Mouse (Mus musculus) lung, adult 18-20 months (tissue): ENCODE data around the gene Stk11.

ENCODE experiments used
- DNase-seq, 2 experiments: peaks; one replicate each; pipeline ENCODE4 v3.0.0; 2022; ENCODE audit warnings: mixed read lengths in 2 of 2

Gene Stk11

GRCm38 (mm10) chr10:80170601-80171021 is 55.0 kb downstream of the Stk11 start:
- DNase-seq, result no peak

GRCm38 (mm10) chr10:80171252-80171651 is 55.6 kb downstream of the Stk11 start:
- DNase-seq, result no peak

DNA sequence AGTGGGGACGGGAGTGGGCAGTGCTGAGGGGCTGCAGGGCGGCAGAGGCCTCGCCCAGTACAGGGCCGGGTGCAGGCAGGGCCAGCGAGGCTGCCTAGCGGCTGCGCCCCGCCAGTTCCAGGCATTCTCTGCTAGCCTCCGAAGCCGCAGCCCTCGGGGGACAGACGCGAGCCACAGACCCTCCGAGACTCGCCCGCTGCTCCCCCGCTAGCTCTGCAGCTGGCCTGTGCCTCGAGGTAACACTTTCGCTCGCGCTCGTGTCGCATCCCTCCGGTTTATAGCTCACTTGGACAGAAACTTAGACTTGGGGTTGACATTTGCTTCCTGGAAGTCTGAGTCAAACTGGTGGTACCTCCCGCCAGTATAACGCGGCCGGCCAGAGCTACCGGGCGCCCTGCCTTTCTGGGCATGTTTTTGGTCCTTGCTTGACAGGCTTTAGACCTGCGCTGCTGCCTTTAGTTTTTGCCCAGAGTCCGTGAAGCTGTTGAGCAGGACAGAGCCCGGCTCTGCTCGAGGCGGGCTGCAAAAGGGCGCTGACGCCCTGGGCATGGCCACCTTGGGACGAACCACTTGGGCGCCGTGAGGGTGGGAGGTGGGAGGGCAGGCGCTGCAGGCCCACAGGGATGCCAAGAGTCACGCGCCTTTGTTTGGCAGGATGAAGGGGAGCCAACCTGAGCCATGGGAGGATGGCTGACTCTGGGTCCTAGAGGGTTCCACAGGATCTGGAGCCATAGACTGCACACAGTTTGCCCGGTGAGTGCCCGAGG is 56.3 kb downstream of the Stk11 start:
- no peak for DNase-seq

GRCm38 (mm10) chr10:80172527-80173292 is 57.1 kb downstream of the Stk11 start, which contains the start of gene 1600002K03Rik:
1600002K03Rik (plus strand) TSS chr10:80172944.
- peak; percentile 92 to 93 for DNase-seq

DNA sequence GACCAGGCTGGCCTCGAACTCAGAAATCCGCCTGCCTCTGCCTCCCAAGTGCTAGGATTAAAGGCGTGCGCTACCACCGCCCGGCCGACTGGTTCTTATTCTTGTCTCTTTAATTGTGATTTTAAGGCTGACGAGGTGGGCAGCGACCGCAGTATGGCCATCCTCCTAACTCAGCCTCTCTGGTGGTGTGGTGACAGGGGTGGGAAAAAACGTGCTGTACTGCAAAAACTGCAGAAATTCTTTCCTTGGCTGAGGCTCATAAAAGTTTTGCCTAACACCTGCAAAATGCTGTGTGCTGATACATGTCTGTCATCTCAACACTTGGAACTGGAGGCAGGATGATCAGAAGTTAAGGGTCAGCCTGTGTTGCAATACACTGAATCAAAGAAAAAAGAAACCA is 57.8 kb downstream of the Stk11 start:
- DNase-seq, result no peak

DNA sequence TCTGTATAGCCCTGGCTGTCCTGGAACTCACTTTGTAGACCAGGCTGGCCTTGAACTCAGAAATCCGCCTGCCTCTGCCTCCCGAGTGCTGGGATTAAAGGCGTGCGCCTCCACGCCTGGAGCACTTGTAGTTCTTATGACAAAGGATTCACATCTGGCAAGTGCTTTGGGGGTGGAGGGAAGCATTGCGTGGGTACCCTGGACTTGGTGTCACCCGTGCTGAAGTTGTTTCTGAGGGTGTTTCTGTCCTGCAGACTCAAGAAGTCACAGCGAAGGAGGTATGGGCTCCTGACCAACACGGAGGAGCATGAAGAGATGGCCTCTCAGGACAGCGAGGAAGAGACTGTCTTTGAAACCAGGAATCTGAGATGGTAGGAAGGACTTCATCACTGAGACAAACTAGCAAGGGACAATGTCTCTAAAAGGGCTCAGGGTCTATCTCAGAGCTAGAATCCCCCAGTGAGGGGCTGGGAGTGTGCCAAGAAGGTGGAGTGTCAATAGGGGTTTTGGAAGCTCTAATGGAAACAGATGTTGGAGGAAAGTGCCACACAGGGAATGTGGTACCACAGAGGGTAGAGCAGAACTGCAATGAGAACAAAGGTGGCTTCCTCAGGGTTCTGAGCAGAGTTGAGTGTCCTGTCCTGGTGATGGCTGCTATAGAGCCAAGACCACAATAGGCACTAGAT is 58.5 kb downstream of the Stk11 start:
- DNase-seq, result no peak

GRCm38 (mm10) chr10:80174705-80175104 is 59.1 kb downstream of the Stk11 start:
- no peak for DNase-seq

DNA sequence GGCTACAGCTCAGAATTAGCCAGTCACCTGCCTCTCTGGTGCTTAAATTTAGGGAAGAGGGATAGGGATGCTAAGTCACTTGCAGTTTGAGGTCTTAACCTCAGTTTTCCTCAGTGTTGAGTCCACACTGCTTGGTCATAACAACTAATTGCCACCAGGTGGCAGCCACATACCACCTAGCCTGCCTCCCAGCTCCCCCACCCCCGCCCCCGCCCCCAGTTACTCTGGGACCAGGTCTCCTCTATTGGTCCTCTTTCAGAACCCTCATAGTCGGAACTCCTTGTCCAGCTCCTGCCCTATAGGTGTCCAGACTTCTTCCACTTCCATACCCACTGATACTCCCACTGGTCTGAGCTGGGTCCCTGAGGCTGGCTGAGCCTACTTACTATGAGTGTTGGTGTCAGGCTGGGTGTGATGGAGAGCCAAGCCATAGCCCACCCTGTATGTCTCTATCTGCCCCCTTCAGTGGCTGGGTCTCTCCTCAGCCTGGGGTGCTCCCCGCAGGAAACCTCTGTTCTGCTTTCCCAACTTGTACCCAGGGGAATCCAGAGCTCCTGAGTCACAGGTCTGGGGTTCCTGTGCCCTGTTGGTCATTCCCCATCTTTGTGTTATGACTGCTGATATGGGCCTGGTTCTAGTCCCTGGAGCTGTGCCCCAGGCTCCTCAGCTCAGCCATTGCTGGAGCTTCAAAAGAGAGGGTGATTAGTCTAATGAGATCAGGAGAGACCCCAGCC is 60.1 kb downstream of the Stk11 start:
- no peak for DNase-seq

DNA sequence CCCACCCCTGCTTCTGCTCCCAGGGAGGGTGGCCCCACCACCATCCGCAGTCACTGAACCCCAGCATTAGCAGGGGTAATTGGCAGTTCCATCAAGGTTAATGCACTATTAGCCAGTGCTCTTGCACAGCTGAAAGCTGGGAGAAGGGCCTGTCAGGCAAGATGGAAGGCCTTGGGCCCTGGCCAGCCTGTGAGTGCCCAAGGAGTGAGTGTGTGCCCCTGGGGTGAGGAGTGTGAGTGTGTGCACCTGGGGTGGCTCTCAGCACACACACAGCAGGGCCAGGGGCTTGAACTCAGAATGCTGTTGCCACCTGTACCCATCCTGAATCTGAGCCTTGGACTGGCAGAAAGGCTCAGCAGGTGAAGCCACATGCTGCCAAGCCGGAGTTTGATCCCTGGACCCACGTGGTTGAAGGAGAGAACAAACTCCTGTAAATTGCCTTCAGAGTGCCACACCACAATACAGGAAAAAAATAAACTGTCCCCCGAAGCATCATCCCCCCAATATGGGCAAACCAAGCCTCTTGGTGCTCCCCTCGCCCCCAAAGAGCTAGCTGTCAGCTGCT is 60.7 kb downstream of the Stk11 start:
- no peak for DNase-seq

DNA sequence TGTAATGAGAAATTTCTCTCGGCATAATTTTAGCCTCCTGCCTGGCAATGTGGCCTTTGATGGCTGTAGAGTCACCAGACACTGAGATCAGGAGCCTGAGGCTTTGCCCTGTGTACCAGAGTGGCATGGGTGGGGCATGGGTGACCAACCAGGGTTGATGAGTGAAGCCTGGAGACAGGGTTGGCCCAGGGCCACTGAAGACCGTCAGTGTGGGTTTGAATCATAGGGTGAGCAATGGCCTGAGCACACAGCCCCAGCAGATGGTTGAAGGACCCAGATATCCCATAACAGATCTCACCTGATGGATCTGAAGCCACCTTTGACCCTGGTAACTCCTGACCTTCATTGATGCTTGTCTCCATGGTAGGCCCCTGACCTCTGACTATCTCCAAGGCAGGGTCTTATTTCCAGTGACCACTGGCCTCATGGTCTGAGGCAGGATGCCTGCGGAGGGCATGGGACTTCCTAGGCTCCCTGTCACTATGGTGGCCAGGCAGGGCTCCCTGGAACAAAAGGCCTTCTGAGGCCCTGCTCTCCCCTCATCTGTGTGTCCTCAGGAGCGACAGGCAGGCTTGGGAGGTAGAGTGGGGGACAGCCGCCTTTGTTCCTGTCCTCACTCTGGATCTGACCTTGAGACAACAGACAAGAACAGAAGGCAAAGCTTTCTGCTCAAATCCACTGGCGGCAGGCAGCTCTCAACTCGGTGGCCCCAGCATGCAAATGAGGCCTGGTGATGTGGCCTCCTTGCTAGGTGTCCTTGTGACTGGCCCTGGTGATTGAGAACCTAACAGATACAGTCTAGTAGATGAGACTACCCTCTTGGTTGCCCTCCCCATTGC is 62.1 kb downstream of the Stk11 start:
- DNase-seq, result no peak

- no peak for DNase-seq
Measured at GRCm38 (mm10) chr10:80179068-80180051, 63.8 kb downstream of the Stk11 start, which contains the start of gene Efna2. Efna2 (plus strand) TSS chr10:80179482.
